Mouse (Mus musculus) C2C12 (cell line): ENCODE data around the gene Sgtb.

ENCODE experiments used
- CTCF ChIP-seq: IDR thresholded peaks from one replicate; pipeline ENCODE4 v1.5.1; 2011; ENCODE audit not compliant: control insufficient read depth, insufficient read depth, insufficient read length
- MAX ChIP-seq: IDR thresholded peaks from one replicate; pipeline ENCODE4 v1.6.1; 2011; ENCODE audit warnings: mild to moderate bottlenecking, control low read depth
- MYOD1 ChIP-seq: IDR thresholded peaks from one replicate; pipeline ENCODE4 v1.6.1; 2011; ENCODE audit warnings: low read depth; ENCODE audit not compliant: control insufficient read depth, insufficient read length
- USF1 ChIP-seq: IDR thresholded peaks from one replicate; pipeline ENCODE4 v1.6.1; 2011; ENCODE audit warnings: low read depth, mild to moderate bottlenecking, control low read depth, moderate library complexity

GRCm38 (mm10) chr13:104097190-104097589 is 12.4 kb upstream of the Sgtb start:
- TF ChIP-seq CTCF (no peak), MAX (no peak), MYOD1 (no peak), USF1 (no peak)
